Mouse (Mus musculus) G1E (cell line): ENCODE results near the gene Taf8.

Experiments used
- CTCF ChIP-seq: IDR thresholded peaks from 2 replicates; pipeline ENCODE4 v1.5.1; 2012; ENCODE audit warnings: low read depth, low read length, inconsistent platforms, mixed read lengths
- GATA1 ChIP-seq: IDR thresholded peaks from 2 replicates; pipeline ENCODE4 v1.6.1; 2012; ENCODE audit warnings: borderline replicate concordance, low read length, inconsistent platforms, mixed read lengths

DNA sequence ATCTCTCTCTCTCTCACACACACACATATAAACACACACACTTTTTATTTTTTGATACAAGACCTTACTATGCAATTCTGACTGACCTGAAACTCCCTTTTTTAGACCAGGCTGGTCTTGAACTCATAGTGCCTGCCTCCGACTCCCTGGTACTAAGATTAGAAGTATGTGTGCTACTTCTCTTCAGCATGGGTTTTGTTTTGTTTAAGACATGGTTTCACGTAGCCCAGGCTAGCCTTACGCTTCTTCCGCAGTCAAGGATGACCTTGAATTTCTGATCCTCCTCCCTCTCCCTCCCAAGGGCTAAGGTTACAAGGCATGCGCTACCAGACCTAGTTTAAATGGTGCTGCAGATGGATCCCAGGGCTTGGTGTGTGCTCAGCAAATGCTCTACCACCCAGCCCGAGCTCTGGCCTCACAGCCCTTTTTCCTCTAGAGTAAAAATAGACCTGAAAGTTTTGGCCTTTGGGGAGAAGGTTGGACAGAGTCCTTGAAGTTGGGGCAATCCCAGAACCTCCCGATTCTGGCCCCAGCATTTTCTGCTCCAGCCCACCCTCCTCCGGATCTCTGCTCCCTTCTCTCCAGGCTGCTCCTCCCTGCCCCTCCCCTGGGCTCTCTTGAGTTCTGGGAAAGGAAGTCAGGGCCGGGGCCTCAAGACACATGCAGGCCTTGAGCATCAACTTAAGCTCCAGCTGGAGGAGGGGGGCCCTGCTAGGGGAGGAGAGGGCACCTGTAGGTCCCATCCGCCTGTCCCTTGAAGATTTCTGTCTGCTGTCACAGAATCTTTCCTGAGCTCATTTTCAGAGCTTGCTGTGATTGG is 11.1 kb upstream of the Taf8 start:
- no peak for TF ChIP-seq CTCF
- no peak for TF ChIP-seq GATA1
